31 mouse cellular contexts compared by ENCODE assay signal in the genomic region with DNA sequence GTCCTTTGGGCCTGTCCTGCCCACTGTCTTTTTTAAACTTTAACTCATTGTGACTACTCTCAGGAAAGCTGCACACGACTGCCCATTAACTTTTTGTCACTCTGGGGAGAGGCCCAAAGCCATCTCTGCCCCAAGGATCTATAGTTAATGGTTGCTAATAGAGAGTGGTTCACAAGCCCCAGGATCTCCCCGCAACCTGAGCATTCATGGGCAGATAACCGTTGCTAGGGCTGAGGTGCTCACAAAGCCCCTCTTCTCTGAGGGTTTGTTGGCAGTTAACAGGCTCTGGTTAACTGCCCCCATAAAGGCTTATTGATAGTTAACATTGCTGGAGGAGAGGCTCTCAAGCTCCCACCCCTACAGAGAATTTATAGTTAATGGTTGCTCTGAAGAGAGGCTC. TPM values are rescaled to one million over a fixed set of nuclear protein-coding genes. Genes with fewer than 3 reads are reported as not detected.
"Had no signal": no experiment of that assay in that cellular context is flagged by ENCODE, and none has a peak within 500 bp of the region (broad histone marks: within the 10 kb centered on the region; RNA-seq: fewer than 3 reads in every experiment).

No protein-coding gene starts in this region.

- H3K36me3 ChIP-seq: heart, embryonic 15.5 days; intestine, embryonic 15.5 days had no signal

- H3K9me3 ChIP-seq: heart, embryonic 12.5 days; heart, embryonic 13.5 days; heart, embryonic 15.5 days; hindbrain, embryonic 10.5 days; hindbrain, embryonic 12.5 days; hindbrain, embryonic 13.5 days; hindbrain, embryonic 15.5 days; intestine, embryonic 15.5 days; kidney, embryonic 15.5 days had no signal

- DNase-seq: heart, postnatal 10 days; heart, postnatal 36 days; heart, postnatal 4 days; kidney, adult 11 months; kidney, adult 18-20 months; kidney, adult 2 months; kidney, adult 8-10 months; kidney, adult 9 months; kidney, postnatal 10 days; kidney, postnatal 14 days; kidney, postnatal 25 days; kidney, postnatal 36 days; kidney, postnatal 4 days; layer of hippocampus, adult 9-11 months; layer of hippocampus, postnatal 36 days had no signal

- H3K4me3 ChIP-seq: heart, embryonic 12.5 days; heart, embryonic 13.5 days; heart, embryonic 15.5 days; hindbrain, embryonic 10.5 days; hindbrain, embryonic 12.5 days; hindbrain, embryonic 13.5 days; hindbrain, embryonic 15.5 days; intestine, embryonic 15.5 days; kidney, embryonic 15.5 days; layer of hippocampus, adult 2 months; left cerebral cortex, adult 2 months had no signal

- H3K27ac ChIP-seq: heart, embryonic 13.5 days; heart, embryonic 15.5 days; hindbrain, embryonic 10.5 days; hindbrain, embryonic 12.5 days; hindbrain, embryonic 13.5 days; hindbrain, embryonic 14.5 days; hindbrain, embryonic 15.5 days; hindbrain, postnatal 0 days; intestine, embryonic 15.5 days; kidney, embryonic 15.5 days; kidney, postnatal 0 days; layer of hippocampus, adult 2 months; left cerebral cortex, adult 2 months had no signal

RNA-seq across cellular contexts. Expression of gene Gng4, which starts 3.6 kb away (rescaled TPM):
- total RNA-seq: hematopoietic stem cell, adult 5-6 weeks had no signal
- polyA plus RNA-seq: inflammation-experienced regulatory T-cells, adult 6 months had no signal
